7 mouse cellular contexts compared by ENCODE assay signal in genomic region chr3:95105586-95106337, GRCm38 (mm10). TPM values are rescaled to one million over a fixed set of nuclear protein-coding genes. Genes with fewer than 3 reads are reported as not detected.
DNase-seq lines count a peak whose midpoint lies in the region; ATAC-seq and TF ChIP-seq lines count a peak whose summit lies in the region.

No protein-coding gene starts in this region.

- peaks cover 4% of the 10 kb centered on the region; the same call in 1 of the 2 replicates for H3K36me3 ChIP-seq in liver, adult 2 months (ENCODE audit: control insufficient read depth, insufficient read depth, low read length)
- H3K36me3 ChIP-seq in small intestine, adult 2 months (ENCODE audit: control insufficient read depth, insufficient read depth, low read length): peaks cover 6% of the 10 kb centered on the region

- H3K4me3 ChIP-seq in liver, adult 2 months (ENCODE audit: insufficient read depth, low read depth, low read length): peak overlapping the region; percentile 72
- H3K4me3 ChIP-seq in small intestine, adult 2 months (ENCODE audit: low read depth, low read length): peak overlapping the region; percentile 83

- H3K27ac ChIP-seq in liver, adult 2 months (replicated peaks; ENCODE audit: insufficient read depth, low read depth, low read length): peak overlapping the region; percentile 32
- H3K27ac ChIP-seq in small intestine, adult 2 months (ENCODE audit: insufficient read depth, low read depth, low read length): peak overlapping the region; percentile 40; the same call in 1 of the 2 replicates

- no peak for TF ChIP-seq POLR2A in liver, adult 2 months (IDR thresholded peaks at IDR 0.05; ENCODE audit: extremely low read depth, insufficient read depth, low read length)
- no peak for TF ChIP-seq POLR2A in small intestine, adult 2 months (IDR thresholded peaks at IDR 0.05; ENCODE audit: low read depth, low read length)

- ATAC-seq in erythroblast, adult 5-6 weeks (replicated peaks; ENCODE audit: low FRiP score, poor library complexity, severe bottlenecking): peak; percentile 8; the same call in 1 of the 2 replicates

- peaks cover 23% of the 10 kb centered on the region; the same call in 1 of the 2 replicates for H3K79me2 ChIP-seq in liver, adult 2 months (ENCODE audit: control insufficient read depth, insufficient read depth, low read length)

- no peaks in the 10 kb centered on the region for H3K27me3 ChIP-seq in liver, adult 2 months (ENCODE audit: control insufficient read depth, insufficient read depth, low read length)
- no peaks in the 10 kb centered on the region for H3K27me3 ChIP-seq in small intestine, adult 2 months (ENCODE audit: control insufficient read depth, insufficient read depth, low read length)

- WGBS in liver, adult 2 months: under 1% methylated on average over 16 of the region's 16 CpGs
- 1% methylated on average over 16 of the region's 16 CpGs for WGBS in small intestine, adult 2 months

- no peak for TF ChIP-seq CTCF in liver, adult 2 months (IDR thresholded peaks at IDR 0.05; ENCODE audit: low read depth, low read length)
- TF ChIP-seq CTCF in small intestine, adult 2 months (IDR thresholded peaks at IDR 0.05; ENCODE audit: extremely low read depth, insufficient read length, insufficient replicate concordance, low read depth, low read length): no peak

- peak overlapping the region; percentile 66 for H3K9ac ChIP-seq in liver, adult 2 months (ENCODE audit: low read depth, low read length)

- H3K4me1 ChIP-seq in liver, adult 2 months (ENCODE audit: control insufficient read depth, insufficient read depth, low read length): peaks cover 7% of the 10 kb centered on the region; the same call in 1 of the 2 replicates
- H3K4me1 ChIP-seq in small intestine, adult 2 months (ENCODE audit: control insufficient read depth, insufficient read depth, insufficient read length, low read length): peaks cover 4% of the 10 kb centered on the region; the same call in 1 of the 2 replicates

- DNase-seq in 3134 (ENCODE audit: extremely low read depth, insufficient read length, low spot score) (peak; percentile 32), 3T3-L1 (ENCODE audit: low read depth, low spot score) (peak; percentile 65)
- no peak for DNase-seq in liver, adult 2 months (ENCODE audit: extremely low read depth, low read depth, low spot score)
- DNase-seq in gastrocnemius, adult 8-10 months (ENCODE audit: low spot score in 2 of 2): no peak
- DNase-seq in thymus, postnatal 14 days: no peak

RNA-seq across cellular contexts. Expression of gene Pip5k1a, which starts 1.0 kb away (rescaled TPM):
- total RNA-seq in erythroblast, adult 5-6 weeks (2015; ENCODE audit: low replicate concordance): 31.5 and 42.4 TPM in 2 replicates
- 71.0 and 81.5 TPM in 2 replicates for total RNA-seq in erythroblast, adult 5-6 weeks (2017; ENCODE audit: low replicate concordance)
- total RNA-seq in liver, adult 2 months (2014; rRNA removed): 4.5 and 5.6 TPM in 2 replicates
- 5.2 and 6.7 TPM in 2 replicates for polyA plus RNA-seq in liver, adult 2 months (2012; rRNA removed)
- polyA plus RNA-seq in small intestine, adult 2 months (2012; rRNA removed): 6.7 and 14.9 TPM in 2 replicates
- total RNA-seq in gastrocnemius, adult 8-10 months (2022): 10 to 100 TPM; 21.9 to 27.6 (median 24.7) TPM

RNA-seq across cellular contexts. Expression of gene Vps72, which starts 5.1 kb away (rescaled TPM):
- total RNA-seq in erythroblast, adult 5-6 weeks (2015; ENCODE audit: low replicate concordance): 8.5 and 19.4 TPM in 2 replicates
- 14.6 and 18.8 TPM in 2 replicates for total RNA-seq in erythroblast, adult 5-6 weeks (2017; ENCODE audit: low replicate concordance)
- 9.9 and 12.7 TPM in 2 replicates for total RNA-seq in liver, adult 2 months (2014; rRNA removed)
- 25.1 and 27.4 TPM in 2 replicates for polyA plus RNA-seq in liver, adult 2 months (2012; rRNA removed)
- polyA plus RNA-seq in small intestine, adult 2 months (2012; rRNA removed): 27.4 and 63.8 TPM in 2 replicates
- total RNA-seq in gastrocnemius, adult 8-10 months (2022): 10 to 100 TPM; 51.9 to 96.7 (median 73.1) TPM

RNA-seq across cellular contexts. Expression of gene Tmod4, which starts 18.5 kb away (rescaled TPM):
- total RNA-seq in erythroblast, adult 5-6 weeks (2015; ENCODE audit: low replicate concordance): not detected in 2 replicates
- 0.17 and 3.3 TPM in 2 replicates for total RNA-seq in erythroblast, adult 5-6 weeks (2017; ENCODE audit: low replicate concordance)
- total RNA-seq in liver, adult 2 months (2014; rRNA removed): 0.65 TPM in 1 of 2 replicates, not detected in the other
- 0.25 TPM in 1 of 2 replicates, not detected in the other for polyA plus RNA-seq in liver, adult 2 months (2012; rRNA removed)
- polyA plus RNA-seq in small intestine, adult 2 months (2012; rRNA removed): 0.62 and 0.84 TPM in 2 replicates
- total RNA-seq in gastrocnemius, adult 8-10 months (2022): 100 to 1,000 TPM; 688 to 884 (median 752) TPM

RNA-seq across cellular contexts. Expression of gene Scnm1, which starts 28.0 kb away (rescaled TPM):
- total RNA-seq in erythroblast, adult 5-6 weeks (2015; ENCODE audit: low replicate concordance): 36.4 and 39.0 TPM in 2 replicates
- 38.9 and 39.8 TPM in 2 replicates for total RNA-seq in erythroblast, adult 5-6 weeks (2017; ENCODE audit: low replicate concordance)
- total RNA-seq in liver, adult 2 months (2014; rRNA removed): 12.6 and 13.3 TPM in 2 replicates
- polyA plus RNA-seq in liver, adult 2 months (2012; rRNA removed): 15.2 and 17.7 TPM in 2 replicates
- 15.3 and 34.3 TPM in 2 replicates for polyA plus RNA-seq in small intestine, adult 2 months (2012; rRNA removed)
- 10 to 100 TPM; 24.9 to 37.2 (median 33.4) TPM for total RNA-seq in gastrocnemius, adult 8-10 months (2022)

RNA-seq across cellular contexts. Expression of gene Lysmd1, which starts 28.1 kb away (rescaled TPM):
- 7.7 and 12.1 TPM in 2 replicates for total RNA-seq in erythroblast, adult 5-6 weeks (2015; ENCODE audit: low replicate concordance)
- total RNA-seq in erythroblast, adult 5-6 weeks (2017; ENCODE audit: low replicate concordance): 11.7 and 13.7 TPM in 2 replicates
- total RNA-seq in liver, adult 2 months (2014; rRNA removed): 7.0 and 7.9 TPM in 2 replicates
- polyA plus RNA-seq in liver, adult 2 months (2012; rRNA removed): 6.1 and 6.5 TPM in 2 replicates
- 1.8 and 5.0 TPM in 2 replicates for polyA plus RNA-seq in small intestine, adult 2 months (2012; rRNA removed)
- total RNA-seq in gastrocnemius, adult 8-10 months (2022): 1 to 10 TPM; 6.3 to 8.2 (median 7.3) TPM

Comparison
In these comparisons a context has a peak if more than half of its experiments do, and no peak if none do; other contexts are left out.
1. DNase-seq: peak in 3134 (single experiment) and 3T3-L1 (single experiment); none in liver, adult 2 months (single experiment), gastrocnemius, adult 8-10 months (0 of 2) and thymus, postnatal 14 days (single experiment).
2. RNA of gene Tmod4, which starts 18.5 kb away (total RNA-seq): 688 to 884 TPM in gastrocnemius, adult 8-10 months; 0.65 TPM in liver, adult 2 months and 0.17 to 3.3 TPM in erythroblast, adult 5-6 weeks; every median in the first group is over 100 times any median in the second.